Mouse (Mus musculus) forebrain, embryonic 14.5 days (tissue): Measurements from ENCODE around the gene Mad1l1. TPM values are rescaled to one million over a fixed set of nuclear protein-coding genes. Genes with fewer than 3 reads are reported as not detected.

ENCODE experiments used
- ATAC-seq: fragments of 200-750 bp; cut with Nextera tagmentation; 2 replicates; pipeline ENCODE4 v1.8.0; 2017; ENCODE audit warnings: mild to moderate bottlenecking, moderate library complexity
- DNase-seq: peaks from one replicate; pipeline ENCODE4 v3.0.0-alpha.2; 2015; ENCODE audit warnings: low spot score
- H3K27ac ChIP-seq: fragments of 300-500 bp; sonication (generic); 2 replicates; pipeline ENCODE4 v1.5.1; 2014; ENCODE audit warnings: low read depth, mild to moderate bottlenecking, control low read depth, low read length, moderate library complexity
- H3K27me3 ChIP-seq: fragments of 300-500 bp; sonication (generic); replicated peaks from 2 replicates; pipeline ENCODE4 v1.6.1; 2014; ENCODE audit warnings: low read length, control low read depth, mixed read lengths; ENCODE audit not compliant: control insufficient read depth, insufficient read depth
- H3K36me3 ChIP-seq: fragments of 300-500 bp; sonication (generic); 2 replicates; pipeline ENCODE4 v1.6.1; 2014; ENCODE audit warnings: low read length, control low read depth; ENCODE audit not compliant: control insufficient read depth, insufficient read depth
- H3K4me1 ChIP-seq: fragments of 300-500 bp; sonication (generic); 2 replicates; pipeline ENCODE4 v1.6.1; 2014; ENCODE audit warnings: antibody characterized with exemption, low read length, control low read depth; ENCODE audit not compliant: control insufficient read depth, insufficient read depth
- H3K4me2 ChIP-seq: fragments of 300-500 bp; sonication (generic); 2 replicates; pipeline ENCODE4 v1.6.1; 2014; ENCODE audit warnings: mild to moderate bottlenecking, control low read depth, low read length
- H3K4me3 ChIP-seq: fragments of 300-500 bp; sonication (generic); 2 replicates; pipeline ENCODE4 v1.5.1; 2014; ENCODE audit warnings: low read depth, low read length, control low read depth
- H3K9ac ChIP-seq: fragments of 300-500 bp; sonication (generic); 2 replicates; pipeline ENCODE4 v1.6.1; 2014; ENCODE audit warnings: mild to moderate bottlenecking, low read length, control low read depth, moderate library complexity
- H3K9me3 ChIP-seq: fragments of 300-500 bp; sonication (generic); replicated peaks from 2 replicates; pipeline ENCODE4 v1.6.1; 2016; ENCODE audit warnings: low read length, control low read depth, mixed read lengths; ENCODE audit not compliant: control insufficient read depth
- WGBS: fragments of 180-500 bp; shearing (Covaris S2); extraction: QIAGEN DNeasy Blood & Tissue Kit; methylation state at CpG from one replicate; pipeline ENCODE4 v1.1.7; 2014; 5-methylcytosine and 5-hydroxymethylcytosine counted together
- polyA plus RNA-seq: library from polyadenylated mRNA; unstranded; fragments of >200 nt; fragmentation: Nextera tagmentation; extraction: Ambion mirVana; gene quantifications from 2 replicates; pipeline ENCODE4 v1.2.1, GENCODE M21; 2014

Mad1l1 gene
- polyA plus RNA-seq, 1 experiment from 2014 or later: 29.2 TPM

DNA sequence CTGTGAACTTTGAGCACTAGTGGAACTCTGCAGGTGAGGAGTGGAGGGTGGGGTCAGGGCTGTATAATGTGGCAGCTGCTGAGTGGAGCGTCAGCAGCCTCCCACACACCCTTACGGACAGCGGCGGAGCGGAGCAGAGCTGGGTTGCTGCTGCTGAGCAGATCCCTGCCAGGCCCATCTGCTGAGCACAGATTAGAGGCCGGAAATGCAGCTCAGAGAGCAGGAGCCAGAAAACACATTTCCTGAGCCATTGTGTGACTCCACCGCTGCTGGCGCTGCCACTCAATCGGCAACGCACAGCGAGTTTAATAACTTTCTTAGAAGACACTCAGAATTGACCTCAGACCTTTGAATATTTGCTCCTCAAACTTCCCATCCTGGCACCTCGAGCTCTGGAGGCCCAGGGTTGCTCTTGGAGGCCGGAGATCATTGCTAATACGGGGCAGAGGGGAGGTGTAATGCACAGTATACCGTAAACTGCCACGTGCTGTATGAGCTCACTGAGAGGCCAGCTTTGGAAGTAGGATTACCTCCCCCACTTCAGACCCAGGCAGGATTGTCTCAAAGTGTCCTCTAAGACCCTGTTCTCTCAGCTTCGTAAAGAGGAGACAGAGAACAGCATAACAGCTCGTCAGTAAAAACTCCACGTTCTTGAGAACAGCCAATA is 112.5 kb downstream of the Mad1l1 start:
- 40% methylated on average over 19 of the region's 19 CpGs for WGBS
- Histone ChIP-seq H3K4me1 (peaks cover 7% of the 10 kb centered on the region; the same call in 1 of the 2 replicates), H3K4me2 (no peak overlapping the region), H3K27me3 (no peaks in the 10 kb centered on the region), H3K36me3 (no peaks in the 10 kb centered on the region), H3K9ac (no peak overlapping the region), H3K4me3 (no peak overlapping the region), H3K27ac (peak overlapping the region; percentile 3; the same call in 1 of the 2 replicates), H3K9me3 (no peaks in the 10 kb centered on the region)
- peak; percentile 62 for DNase-seq
- peak; percentile 66; the same call in 1 of the 2 replicates for ATAC-seq

DNA sequence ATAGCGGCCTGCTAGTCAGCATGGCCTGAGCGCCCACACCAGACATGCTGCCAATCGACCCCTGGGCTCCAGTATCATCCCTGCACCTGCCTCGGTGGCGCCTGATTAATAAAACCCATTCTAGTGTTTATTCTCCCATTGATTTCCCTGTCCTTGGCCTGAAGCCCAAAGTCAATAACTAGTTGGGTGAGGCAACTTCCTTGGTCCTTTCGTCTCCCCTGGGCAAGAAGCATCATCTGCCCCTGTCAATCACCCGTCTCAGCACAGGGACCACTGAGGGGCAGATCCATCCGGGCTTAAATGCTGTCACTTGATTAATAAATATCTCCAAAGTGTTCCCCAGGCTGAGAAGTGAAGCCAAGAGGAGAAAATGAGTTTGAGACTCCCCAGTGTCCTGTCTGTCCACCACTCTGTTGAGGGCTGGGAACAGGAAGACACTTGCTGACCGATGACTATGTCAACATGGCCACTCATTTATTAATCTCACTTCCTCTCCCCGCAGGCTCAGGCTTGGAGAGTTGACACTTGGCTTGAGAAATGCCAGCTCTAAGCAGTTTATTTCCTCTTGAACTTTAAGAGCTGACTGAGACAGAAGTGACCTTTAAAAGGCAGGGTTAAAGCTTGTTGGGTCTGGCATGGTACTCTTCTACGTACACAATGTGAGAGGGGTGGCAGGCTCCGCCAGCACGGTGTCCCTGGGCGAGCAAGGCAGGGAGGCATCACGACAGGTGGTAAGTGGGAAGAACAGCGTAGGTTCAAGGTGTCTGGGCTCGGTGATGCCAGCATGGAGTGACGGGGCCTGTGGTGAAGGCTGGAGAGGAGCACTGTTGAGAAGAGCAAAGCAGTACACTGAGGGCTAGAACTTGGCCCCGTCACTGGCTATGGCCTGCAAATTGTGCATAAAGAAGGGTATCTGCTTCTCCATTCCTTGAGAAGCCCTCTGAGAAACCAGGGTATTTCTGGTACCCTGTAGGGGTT is 114.3 kb downstream of the Mad1l1 start:
- no peak overlapping the region for H3K9ac ChIP-seq
- no peak overlapping the region for H3K27ac ChIP-seq
- ATAC-seq (no peak), DNase-seq (no peak)
- H3K27me3 ChIP-seq: no peaks in the 10 kb centered on the region
- no peak overlapping the region for H3K4me2 ChIP-seq
- 93% methylated on average over 19 of the region's 19 CpGs for WGBS
- no peaks in the 10 kb centered on the region for H3K36me3 ChIP-seq
- H3K4me3 ChIP-seq: no peak overlapping the region
- peaks cover 7% of the 10 kb centered on the region; the same call in 1 of the 2 replicates for H3K4me1 ChIP-seq
- H3K9me3 ChIP-seq: no peaks in the 10 kb centered on the region

DNA sequence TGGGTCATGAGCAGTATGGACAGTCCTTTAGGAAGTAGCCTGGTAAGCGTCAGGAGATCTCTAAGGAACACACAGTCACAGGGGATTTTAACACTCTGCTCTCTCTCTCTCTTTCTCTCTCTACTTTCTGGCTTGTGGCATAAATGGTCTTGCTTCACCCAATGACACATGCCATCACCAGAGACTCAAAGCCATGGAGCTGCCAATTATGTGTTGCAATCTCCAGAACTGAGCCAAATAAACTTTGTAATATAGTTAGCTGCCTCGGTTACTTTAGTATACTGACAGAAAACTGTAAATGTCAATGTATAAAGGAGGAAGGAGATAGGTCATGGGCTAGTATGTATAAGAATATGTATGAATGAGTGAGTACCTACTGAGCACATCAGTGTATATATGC is 115.4 kb downstream of the Mad1l1 start:
- ATAC-seq: no peak

DNA sequence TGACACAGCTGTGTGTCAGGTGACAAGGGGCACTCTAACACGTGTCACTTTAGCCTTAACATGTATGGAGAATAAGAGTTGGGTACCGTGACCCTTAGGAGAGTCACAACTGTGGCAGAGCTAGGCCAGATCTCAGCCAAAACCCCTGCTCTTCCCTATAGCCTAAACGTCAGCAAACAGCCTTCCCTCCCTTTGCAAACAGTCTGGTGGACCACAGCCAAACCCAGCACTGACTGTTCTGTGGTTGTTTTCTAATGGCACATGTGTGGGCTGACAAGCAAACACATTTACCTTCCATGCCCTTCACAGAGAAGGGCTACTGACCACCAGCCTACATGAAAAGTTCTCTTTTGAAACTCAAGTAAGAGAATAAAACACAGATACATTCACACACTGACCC is 116.9 kb downstream of the Mad1l1 start:
- Histone ChIP-seq H3K4me1 (peaks cover 7% of the 10 kb centered on the region; the same call in 1 of the 2 replicates), H3K9ac (no peak overlapping the region), H3K27ac (no peak overlapping the region), H3K4me3 (no peak overlapping the region), H3K27me3 (no peaks in the 10 kb centered on the region), H3K9me3 (no peaks in the 10 kb centered on the region), H3K4me2 (no peak overlapping the region), H3K36me3 (no peaks in the 10 kb centered on the region)
- 77% methylated on average over 3 of the region's 3 CpGs for WGBS
- DNase-seq (no peak), ATAC-seq (no peak)

More for the DNA sequence above, 115.4 kb downstream of the Mad1l1 start:
- Histone ChIP-seq H3K4me1 (peaks cover 7% of the 10 kb centered on the region; the same call in 1 of the 2 replicates), H3K9ac (no peak overlapping the region), H3K36me3 (no peaks in the 10 kb centered on the region), H3K27me3 (no peaks in the 10 kb centered on the region), H3K4me2 (no peak overlapping the region), H3K4me3 (no peak overlapping the region), H3K9me3 (no peaks in the 10 kb centered on the region), H3K27ac (no peak overlapping the region)
- no peak for DNase-seq
- 92% methylated on average over 2 of the region's 2 CpGs for WGBS

DNA sequence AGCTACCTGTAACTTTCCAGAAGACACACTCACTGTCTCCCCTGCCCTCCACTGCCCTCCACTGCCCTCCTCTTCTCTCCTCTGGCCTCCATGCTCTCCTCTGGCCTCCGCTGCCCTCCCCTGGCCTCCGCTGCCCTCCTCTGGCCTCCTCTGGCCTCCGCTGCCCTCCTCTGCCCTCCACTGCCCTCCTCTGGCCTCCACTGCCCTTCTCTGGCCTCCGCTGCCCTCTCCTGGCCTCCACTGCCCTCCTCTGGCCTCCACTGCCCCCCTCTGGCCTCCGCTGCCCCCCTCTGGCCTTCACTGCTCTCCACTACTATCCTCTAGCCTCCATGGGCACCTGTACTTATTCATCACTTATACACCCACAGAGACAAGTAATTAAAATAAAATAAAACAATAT is 117.3 kb downstream of the Mad1l1 start:
- 85% methylated on average over 5 of the region's 5 CpGs for WGBS
- H3K9me3 ChIP-seq: no peaks in the 10 kb centered on the region
- no peaks in the 10 kb centered on the region for H3K27me3 ChIP-seq
- no peak for DNase-seq
- no peak for ATAC-seq
- H3K4me1 ChIP-seq: peaks cover 3% of the 10 kb centered on the region; the same call in 1 of the 2 replicates
- no peak overlapping the region for H3K4me2 ChIP-seq
- no peak overlapping the region for H3K9ac ChIP-seq
- H3K4me3 ChIP-seq: no peak overlapping the region
- H3K27ac ChIP-seq: no peak overlapping the region
- no peaks in the 10 kb centered on the region for H3K36me3 ChIP-seq

DNA sequence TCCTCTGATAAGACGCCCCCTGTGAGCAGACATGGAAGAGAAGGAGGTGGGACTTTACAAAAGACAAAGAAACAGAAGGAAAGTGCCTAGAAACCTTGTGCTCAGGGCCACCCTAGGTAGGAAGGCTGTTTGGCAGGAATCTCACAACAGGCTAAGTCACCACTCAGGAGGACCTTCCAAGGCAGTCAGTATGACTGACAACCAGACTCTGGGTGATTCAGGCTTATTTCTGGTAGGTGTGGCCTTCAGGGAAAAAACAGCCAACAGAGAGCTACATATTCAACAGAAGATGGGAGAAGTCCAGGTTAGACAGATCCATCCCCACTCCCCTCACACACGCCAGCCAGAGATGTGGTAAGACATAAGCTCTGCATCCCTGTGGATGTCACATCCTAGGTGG is 118.9 kb downstream of the Mad1l1 start:
- no peaks in the 10 kb centered on the region for H3K27me3 ChIP-seq
- ATAC-seq: no peak
- DNase-seq: no peak
- no peaks in the 10 kb centered on the region for H3K9me3 ChIP-seq
- no peak overlapping the region for H3K4me2 ChIP-seq
- WGBS: 75% methylated on average over 2 of the region's 2 CpGs
- H3K9ac ChIP-seq: no peak overlapping the region
- H3K27ac ChIP-seq: no peak overlapping the region
- H3K4me1 ChIP-seq: no peaks in the 10 kb centered on the region
- no peaks in the 10 kb centered on the region for H3K36me3 ChIP-seq
- no peak overlapping the region for H3K4me3 ChIP-seq

DNA sequence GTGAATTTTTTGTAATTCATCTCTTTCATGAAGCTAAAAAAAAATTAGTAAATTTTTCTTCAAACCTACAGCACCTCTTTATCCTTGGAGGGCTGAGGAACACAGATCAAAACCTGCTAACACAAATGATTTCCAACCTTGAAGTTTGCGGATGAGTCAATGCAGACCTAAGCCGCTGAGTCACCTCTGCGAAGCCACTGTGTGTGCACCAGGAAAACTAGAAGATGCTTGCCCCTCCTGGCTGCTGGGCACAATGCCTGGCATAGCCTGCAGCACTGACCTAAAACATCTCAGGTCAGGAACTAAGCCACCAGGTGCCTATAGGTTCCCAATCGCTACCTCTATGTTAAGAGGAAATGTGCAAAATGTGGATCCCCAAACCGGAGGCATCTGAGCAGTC is 119.8 kb downstream of the Mad1l1 start:
- no peak for ATAC-seq

DNA sequence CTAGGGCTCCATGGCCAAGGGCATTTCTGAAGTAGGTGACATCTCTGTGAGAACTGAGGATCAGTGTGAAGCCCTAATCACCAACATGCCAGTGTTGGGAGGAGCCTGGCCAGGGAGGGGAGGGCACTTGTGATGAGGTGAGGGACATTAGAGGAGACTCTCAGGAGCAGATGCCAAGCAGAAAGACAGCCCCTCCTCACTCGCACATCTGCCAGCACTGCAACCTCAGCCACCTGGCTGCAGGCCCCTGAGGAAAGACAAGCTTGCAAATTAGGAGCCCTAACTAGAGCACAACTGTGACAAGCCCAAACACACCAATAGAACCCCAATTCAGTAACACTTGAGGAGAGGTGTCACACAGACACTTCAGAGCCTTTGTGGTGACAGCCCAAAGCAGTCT is 120.2 kb downstream of the Mad1l1 start:
- Histone ChIP-seq H3K4me3 (no peak overlapping the region), H3K4me2 (no peak overlapping the region), H3K27me3 (no peaks in the 10 kb centered on the region), H3K27ac (no peak overlapping the region), H3K4me1 (no peaks in the 10 kb centered on the region), H3K9ac (no peak overlapping the region), H3K36me3 (no peaks in the 10 kb centered on the region), H3K9me3 (no peaks in the 10 kb centered on the region)
- ATAC-seq (no peak), DNase-seq (no peak)
- 95% methylated on average over 1 of the region's 1 CpGs for WGBS

More for the DNA sequence above, 119.8 kb downstream of the Mad1l1 start:
- DNase-seq: no peak
- 95% methylated on average over 5 of the region's 5 CpGs for WGBS
- H3K4me3 ChIP-seq: no peak overlapping the region
- no peaks in the 10 kb centered on the region for H3K4me1 ChIP-seq
- no peaks in the 10 kb centered on the region for H3K27me3 ChIP-seq
- no peaks in the 10 kb centered on the region for H3K9me3 ChIP-seq
- H3K4me2 ChIP-seq: no peak overlapping the region
- no peak overlapping the region for H3K9ac ChIP-seq
- H3K36me3 ChIP-seq: no peaks in the 10 kb centered on the region
- H3K27ac ChIP-seq: no peak overlapping the region
